Mouse (Mus musculus): ENCODE measurements around the gene Ptov1. TPM values are rescaled to one million over a fixed set of nuclear protein-coding genes. Genes with fewer than 3 reads are reported as not detected.

The Ptov1 gene
- total RNA-seq, 1 experiment: 144 TPM

DNA sequence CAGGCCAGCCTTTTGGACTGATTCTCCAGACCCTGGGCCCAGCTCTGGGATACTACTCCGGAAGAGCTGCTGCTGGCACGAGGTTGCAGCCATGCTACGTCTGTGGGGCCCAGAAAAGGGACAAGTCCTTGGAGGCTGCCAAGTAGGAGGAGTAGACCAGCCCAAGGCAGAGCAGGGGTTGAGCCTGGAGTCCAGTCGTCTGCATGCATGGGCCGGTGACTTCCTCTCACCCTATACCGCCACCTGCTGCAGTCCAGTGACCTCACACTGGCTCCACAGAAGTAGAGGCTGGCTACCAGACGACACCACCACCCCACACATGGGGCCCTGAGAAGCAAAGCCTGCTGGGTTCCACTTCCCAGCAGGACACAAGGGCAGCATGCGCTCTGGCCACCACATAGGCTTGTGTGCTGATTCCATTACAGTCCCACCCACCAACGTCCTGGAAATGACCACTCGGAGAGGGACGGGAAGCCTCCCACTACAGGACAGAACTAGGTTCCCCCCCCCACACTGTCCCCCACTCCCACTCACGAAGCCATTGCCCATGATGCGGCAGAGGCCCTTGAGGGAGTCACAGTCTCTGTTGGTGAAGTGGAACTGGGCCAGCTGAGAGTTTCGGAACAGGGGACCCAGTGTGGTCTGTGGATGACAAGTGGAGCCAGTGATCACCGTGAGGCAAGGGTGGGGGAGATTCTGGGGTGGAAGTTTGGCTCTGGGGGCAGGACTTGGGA, 3.1 kb downstream of the Ptov1 start:
- Histone ChIP-seq H3K4me1 (ENCODE audit: control insufficient read depth in 2 of 2, insufficient read depth in 2 of 2, low read length in 2 of 2, poor library complexity in 1 of 2) (peaks cover 0 to 19% of the 10 kb centered on the region in 2 experiments; a peak in 2 of 4 replicates), H3K9me3 (ENCODE audit: control insufficient read depth, insufficient read depth, low read depth, low read length) (no peaks in the 10 kb centered on the region), H3K4me3 (ENCODE audit: insufficient read depth in 1 of 2, low read depth in 1 of 2, low read length in 2 of 2, poor library complexity in 1 of 2, severe bottlenecking in 1 of 2) (no peak overlapping the region), H3K36me3 (ENCODE audit: control insufficient read depth, insufficient read depth, low read length, poor library complexity, severe bottlenecking) (peaks cover 43% of the 10 kb centered on the region), H3K27ac (ENCODE audit: insufficient read depth, low read depth, low read length, poor library complexity, severe bottlenecking) (no peak overlapping the region), H3K9ac (ENCODE audit: insufficient read depth, low read depth, low read length, poor library complexity, severe bottlenecking) (no peak overlapping the region)
- TF ChIP-seq HCFC1 (IDR thresholded peaks at IDR 0.05; ENCODE audit: borderline replicate concordance, insufficient read depth, low read length): no peak
- no peak for TF ChIP-seq ZC3H11A (IDR thresholded peaks at IDR 0.05; ENCODE audit: borderline replicate concordance, low read depth, low read length)
- no peak for TF ChIP-seq ZNF384 (IDR thresholded peaks at IDR 0.05; ENCODE audit: low read depth, low read length)
- no peak for TF ChIP-seq MAFK (IDR thresholded peaks at IDR 0.05; ENCODE audit: insufficient read depth, low read depth, low read length)
- TF ChIP-seq CHD2 (IDR thresholded peaks at IDR 0.05; ENCODE audit: low read depth, low read length): no peak
- no peak for DNase-seq (ENCODE audit: low read depth, low spot score)
- in situ Hi-C loops (cut with MboI; ENCODE audit: low sequenced_read_pairs in 2 of 2, unreplicated experiment in 2 of 2): no loop called here

DNA sequence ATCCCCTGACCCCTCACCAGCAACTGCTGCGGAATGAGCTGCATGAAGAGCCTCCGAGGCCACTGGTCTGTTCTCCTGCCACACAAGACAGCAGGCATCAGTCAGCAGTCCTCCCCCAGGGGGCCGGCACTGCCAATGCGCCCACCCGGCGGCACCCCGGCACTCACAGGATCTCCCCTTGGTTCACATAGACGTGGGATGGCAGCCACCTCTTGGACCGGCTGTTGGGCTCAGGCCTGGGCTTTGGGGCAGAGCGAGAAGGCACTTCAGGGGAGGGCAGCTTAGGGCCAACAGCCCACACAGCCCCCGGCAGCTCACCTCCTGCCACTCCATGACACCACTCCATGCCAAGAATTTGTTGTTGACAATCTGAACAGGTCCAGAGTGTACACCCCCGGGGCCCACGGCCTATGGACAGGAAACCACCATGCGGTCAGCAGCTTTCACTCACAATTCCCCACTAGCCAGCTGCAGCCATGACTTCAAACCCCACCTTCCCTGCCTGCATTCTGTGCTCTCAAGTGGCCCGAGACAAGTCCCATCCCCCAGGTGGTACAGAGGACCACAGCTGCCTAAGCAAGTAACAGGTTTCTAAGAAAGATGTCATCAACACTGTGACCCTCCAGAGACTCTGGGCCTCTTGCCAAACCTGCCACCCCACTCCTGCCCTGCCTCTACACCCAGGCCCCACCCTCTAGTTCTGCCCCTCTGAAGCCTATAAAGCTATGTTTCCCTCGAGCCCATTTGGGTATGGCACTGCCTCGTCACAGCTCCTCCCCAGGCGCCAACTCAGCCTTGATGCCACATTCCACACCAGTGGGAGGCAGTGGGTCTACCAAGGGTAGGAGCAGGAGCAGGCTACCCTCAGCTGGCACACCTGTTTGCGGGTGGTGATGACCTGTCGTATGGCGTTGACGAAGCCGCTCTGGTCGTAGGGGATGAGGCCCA, 4.7 kb downstream of the Ptov1 start:
- in situ Hi-C loops (cut with MboI; ENCODE audit: low sequenced_read_pairs in 2 of 2, unreplicated experiment in 2 of 2): no loop called here
- Histone ChIP-seq H3K4me1 (ENCODE audit: control insufficient read depth in 2 of 2, insufficient read depth in 2 of 2, low read length in 2 of 2, poor library complexity in 1 of 2) (peaks cover 0 to 23% of the 10 kb centered on the region in 2 experiments; a peak in 2 of 4 replicates), H3K9me3 (ENCODE audit: control insufficient read depth, insufficient read depth, low read depth, low read length) (no peaks in the 10 kb centered on the region), H3K36me3 (ENCODE audit: control insufficient read depth, insufficient read depth, low read length, poor library complexity, severe bottlenecking) (peaks cover 45% of the 10 kb centered on the region), H3K27ac (ENCODE audit: insufficient read depth, low read depth, low read length, poor library complexity, severe bottlenecking) (no peak overlapping the region), H3K4me3 (ENCODE audit: insufficient read depth in 1 of 2, low read depth in 1 of 2, low read length in 2 of 2, poor library complexity in 1 of 2, severe bottlenecking in 1 of 2) (no peak overlapping the region), H3K9ac (ENCODE audit: insufficient read depth, low read depth, low read length, poor library complexity, severe bottlenecking) (no peak overlapping the region)
- no peak for TF ChIP-seq ZC3H11A (IDR thresholded peaks at IDR 0.05; ENCODE audit: borderline replicate concordance, low read depth, low read length)
- TF ChIP-seq ZNF384 (IDR thresholded peaks at IDR 0.05; ENCODE audit: low read depth, low read length): no peak
- DNase-seq (ENCODE audit: low read depth, low spot score): no peak

DNA sequence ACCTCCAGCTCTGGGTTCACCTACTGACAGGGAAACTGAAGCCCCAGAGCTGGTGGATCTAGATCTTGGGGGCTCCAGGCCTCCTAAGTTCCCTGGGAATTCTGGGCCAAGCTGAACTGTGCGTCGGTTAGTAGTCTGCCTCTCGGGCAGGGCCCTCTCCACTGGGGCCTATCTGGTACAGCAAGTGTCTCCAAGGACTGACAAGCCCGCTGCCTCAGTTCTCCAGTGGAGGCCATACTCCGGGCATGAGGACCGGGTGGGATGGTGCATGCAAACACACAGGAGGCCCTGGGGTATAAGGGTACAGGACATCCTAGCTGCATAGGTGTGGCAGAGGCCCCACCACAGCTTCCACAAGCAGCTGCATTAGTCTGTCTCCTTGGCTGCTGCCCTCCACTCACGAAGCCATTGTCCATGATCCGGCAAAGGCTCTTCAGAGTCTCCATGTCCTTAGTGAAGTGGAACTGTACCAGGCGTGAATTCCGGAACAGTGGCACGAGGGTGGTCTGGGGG, 5.5 kb downstream of the Ptov1 start:
- in situ Hi-C loops (cut with MboI; ENCODE audit: low sequenced_read_pairs in 2 of 2, unreplicated experiment in 2 of 2): no loop called here
- no peak for DNase-seq (ENCODE audit: low read depth, low spot score)
- peaks cover 0 to 23% of the 10 kb centered on the region in 2 experiments; a peak in 2 of 4 replicates for H3K4me1 ChIP-seq (ENCODE audit: control insufficient read depth in 2 of 2, insufficient read depth in 2 of 2, low read length in 2 of 2, poor library complexity in 1 of 2)
- TF ChIP-seq CHD2 (IDR thresholded peaks at IDR 0.05; ENCODE audit: low read depth, low read length) (no peak), ZNF384 (IDR thresholded peaks at IDR 0.05; ENCODE audit: low read depth, low read length) (no peak)
- H3K9ac ChIP-seq (ENCODE audit: insufficient read depth, low read depth, low read length, poor library complexity, severe bottlenecking): no peak overlapping the region
- H3K4me3 ChIP-seq (ENCODE audit: insufficient read depth in 1 of 2, low read depth in 1 of 2, low read length in 2 of 2, poor library complexity in 1 of 2, severe bottlenecking in 1 of 2): no peak overlapping the region
- H3K36me3 ChIP-seq (ENCODE audit: control insufficient read depth, insufficient read depth, low read length, poor library complexity, severe bottlenecking): peaks cover 45% of the 10 kb centered on the region
- no peaks in the 10 kb centered on the region for H3K9me3 ChIP-seq (ENCODE audit: control insufficient read depth, insufficient read depth, low read depth, low read length)
- no peak overlapping the region for H3K27ac ChIP-seq (ENCODE audit: insufficient read depth, low read depth, low read length, poor library complexity, severe bottlenecking)

DNA sequence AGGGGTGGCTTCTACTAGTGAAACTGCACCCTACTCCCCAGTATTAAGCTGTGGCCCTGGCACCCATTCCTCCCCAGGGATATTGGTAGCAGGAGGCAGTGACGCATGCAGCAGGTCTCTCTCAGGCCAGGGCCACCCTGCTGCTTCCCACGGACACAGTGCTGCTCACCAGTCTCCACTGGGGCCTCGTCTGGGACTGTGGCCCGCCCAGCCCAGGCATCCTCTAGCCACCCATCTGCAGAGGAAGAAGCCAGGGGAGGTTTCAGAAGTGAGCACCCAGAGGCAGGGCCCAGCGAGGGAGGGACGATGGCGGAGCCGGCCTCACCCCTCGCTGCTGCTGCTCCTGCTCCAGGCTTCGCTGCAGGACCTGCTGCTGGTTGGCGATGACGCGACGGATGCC, 6.4 kb downstream of the Ptov1 start:
- Histone ChIP-seq H3K4me1 (ENCODE audit: control insufficient read depth in 2 of 2, insufficient read depth in 2 of 2, low read length in 2 of 2, poor library complexity in 1 of 2) (peaks cover 2 to 21% of the 10 kb centered on the region in 2 experiments; a peak in 2 of 4 replicates), H3K9ac (ENCODE audit: insufficient read depth, low read depth, low read length, poor library complexity, severe bottlenecking) (no peak overlapping the region), H3K9me3 (ENCODE audit: control insufficient read depth, insufficient read depth, low read depth, low read length) (no peaks in the 10 kb centered on the region), H3K27ac (ENCODE audit: insufficient read depth, low read depth, low read length, poor library complexity, severe bottlenecking) (no peak overlapping the region), H3K36me3 (ENCODE audit: control insufficient read depth, insufficient read depth, low read length, poor library complexity, severe bottlenecking) (peaks cover 45% of the 10 kb centered on the region), H3K4me3 (ENCODE audit: insufficient read depth in 1 of 2, low read depth in 1 of 2, low read length in 2 of 2, poor library complexity in 1 of 2, severe bottlenecking in 1 of 2) (peak overlapping the region in 1 of 2 experiments; percentile 9; a peak in 1 of 4 replicates)
- no peak for DNase-seq (ENCODE audit: low read depth, low spot score)
- in situ Hi-C loops (cut with MboI; ENCODE audit: low sequenced_read_pairs in 2 of 2, unreplicated experiment in 2 of 2): no loop called here
- TF ChIP-seq HCFC1 (IDR thresholded peaks at IDR 0.05; ENCODE audit: borderline replicate concordance, insufficient read depth, low read length) (no peak), CHD2 (IDR thresholded peaks at IDR 0.05; ENCODE audit: low read depth, low read length) (no peak), ZNF384 (IDR thresholded peaks at IDR 0.05; ENCODE audit: low read depth, low read length) (no peak), MAFK (IDR thresholded peaks at IDR 0.05; ENCODE audit: insufficient read depth, low read depth, low read length) (no peak), ZC3H11A (IDR thresholded peaks at IDR 0.05; ENCODE audit: borderline replicate concordance, low read depth, low read length) (no peak)
